Mouse (Mus musculus) hindbrain, embryonic 12.5 days (tissue): ENCODE results near the gene Gm10295. TPM values are rescaled to one million over a fixed set of nuclear protein-coding genes. Genes with fewer than 3 reads are reported as not detected.

ENCODE experiments used
- ATAC-seq: fragments of 200-750 bp; cut with Nextera tagmentation; 2 replicates; pipeline ENCODE4 v1.8.0; 2017; ENCODE audit warnings: moderate TSS enrichment; ENCODE audit not compliant: low FRiP score
- H3K27ac ChIP-seq: fragments of 300-500 bp; sonication (generic); 2 replicates; pipeline ENCODE4 v1.5.1; 2016; ENCODE audit warnings: mild to moderate bottlenecking
- H3K27me3 ChIP-seq: fragments of 300-500 bp; sonication (generic); 2 replicates; pipeline ENCODE4 v1.6.1; 2016; ENCODE audit warnings: mild to moderate bottlenecking
- H3K36me3 ChIP-seq: fragments of 300-500 bp; sonication (generic); 2 replicates; pipeline ENCODE4 v1.6.1; 2016; ENCODE audit warnings: mild to moderate bottlenecking
- H3K4me1 ChIP-seq: fragments of 300-500 bp; sonication (generic); 2 replicates; pipeline ENCODE4 v1.6.1; 2016
- H3K4me2 ChIP-seq: fragments of 300-500 bp; sonication (generic); replicated peaks from 2 replicates; pipeline ENCODE4 v1.6.1; 2016; ENCODE audit warnings: mild to moderate bottlenecking
- H3K4me3 ChIP-seq: fragments of 300-500 bp; sonication (generic); 2 replicates; pipeline ENCODE4 v1.5.1; 2016; ENCODE audit warnings: mild to moderate bottlenecking
- H3K9ac ChIP-seq: fragments of 300-500 bp; sonication (generic); 2 replicates; pipeline ENCODE4 v1.6.1; 2016; ENCODE audit warnings: mild to moderate bottlenecking, moderate library complexity
- H3K9me3 ChIP-seq: fragments of 300-500 bp; sonication (generic); replicated peaks from 2 replicates; pipeline ENCODE4 v1.6.1; 2016; ENCODE audit warnings: mild to moderate bottlenecking
- WGBS: fragments of 180-500 bp; shearing (Covaris S2); methylation state at CpG from one replicate; pipeline ENCODE4 v1.1.7; 2016; 5-methylcytosine and 5-hydroxymethylcytosine counted together
- polyA plus RNA-seq: library from polyadenylated mRNA; unstranded; fragments of >200 nt; fragmentation: Nextera tagmentation; extraction: Ambion mirVana; gene quantifications from 2 replicates; pipeline ENCODE4 v1.2.1, GENCODE M21; 2016

The Gm10295 gene
- polyA plus RNA-seq, 1 experiment from 2014 or later, result not detected

DNA sequence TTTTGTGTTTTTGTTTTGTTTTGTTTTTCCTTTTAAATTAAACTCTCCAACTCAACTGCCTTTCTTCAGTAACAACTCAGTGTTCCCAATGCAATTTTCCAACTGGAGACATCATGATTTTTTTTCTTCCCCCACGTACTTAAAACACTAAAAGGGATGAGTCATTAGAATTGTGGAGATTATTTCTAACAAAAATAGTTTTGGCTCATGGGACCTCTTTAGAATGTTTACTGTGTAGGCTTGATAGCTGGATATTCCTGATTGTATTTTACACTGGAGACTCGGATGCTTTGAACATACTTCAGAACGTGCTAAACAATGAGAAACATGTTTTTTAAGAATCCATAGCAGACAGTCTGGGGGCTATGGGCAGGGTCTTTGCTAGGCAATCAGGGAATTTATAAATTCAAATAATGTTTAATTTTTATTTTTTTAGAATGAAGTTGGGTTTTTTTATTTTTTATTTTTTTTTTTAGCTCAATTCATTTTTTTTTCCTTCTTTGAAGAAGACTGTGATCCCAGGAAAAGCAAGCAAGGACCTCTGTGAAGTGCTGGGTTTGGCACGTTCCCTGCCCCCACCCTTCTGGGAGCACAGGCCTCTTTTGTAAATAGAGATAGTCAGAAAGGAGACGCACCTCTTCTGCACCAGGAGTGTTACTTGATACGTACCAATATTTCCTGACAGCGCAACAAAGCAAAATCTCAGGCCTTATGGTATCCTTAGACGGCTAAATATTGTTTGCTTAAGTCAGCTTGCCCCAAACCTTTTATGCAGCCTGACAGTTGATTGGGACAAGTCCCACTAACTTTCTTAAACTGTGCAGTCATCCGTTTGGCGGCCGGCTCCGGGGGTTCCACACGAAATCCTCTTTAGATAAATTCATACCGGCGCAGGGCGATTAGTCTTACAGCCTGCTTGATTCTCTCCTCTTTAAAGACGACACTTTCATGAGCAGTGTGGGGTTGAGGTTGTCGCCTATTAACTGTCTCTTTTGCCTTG is 28.8 kb upstream of the Gm10295 start:
- Histone ChIP-seq H3K4me3 (no peak overlapping the region), H3K9me3 (no peaks in the 10 kb centered on the region), H3K4me2 (peak overlapping the region; percentile 29; the same call in 1 of the 2 replicates), H3K9ac (0 out of 2 replicates have a peak overlapping the region, but pooled peaks have one; percentile 19), H3K36me3 (no peaks in the 10 kb centered on the region), H3K27me3 (no peaks in the 10 kb centered on the region), H3K27ac (peak overlapping the region; percentile 58), H3K4me1 (peaks cover 32% of the 10 kb centered on the region)
- 10% methylated on average over 18 of the region's 18 CpGs for WGBS
- no peak for ATAC-seq

GRCm38 (mm10) chr7:71378812-71379760 is 27.8 kb upstream of the Gm10295 start:
- peak; percentile 27; the same call in 1 of the 2 replicates for ATAC-seq
- H3K9ac ChIP-seq, result no peak overlapping the region
- peaks cover 30% of the 10 kb centered on the region for H3K4me1 ChIP-seq
- no peaks in the 10 kb centered on the region for H3K36me3 ChIP-seq
- no peak overlapping the region for H3K27ac ChIP-seq
- no peak overlapping the region for H3K4me2 ChIP-seq
- H3K4me3 ChIP-seq, result no peak overlapping the region
- no peaks in the 10 kb centered on the region for H3K27me3 ChIP-seq
- no peaks in the 10 kb centered on the region for H3K9me3 ChIP-seq
- 59% methylated on average over 18 of the region's 18 CpGs for WGBS

- WGBS, result 47% methylated on average over 6 of the region's 6 CpGs
- Histone ChIP-seq H3K36me3 (no peaks in the 10 kb centered on the region), H3K9ac (no peak overlapping the region), H3K27ac (no peak overlapping the region), H3K9me3 (no peaks in the 10 kb centered on the region), H3K27me3 (no peaks in the 10 kb centered on the region), H3K4me2 (no peak overlapping the region), H3K4me1 (peaks cover 30% of the 10 kb centered on the region), H3K4me3 (no peak overlapping the region)
- ATAC-seq, result no peak
Measured at GRCm38 (mm10) chr7:71377983-71378382, 26.7 kb upstream of the Gm10295 start.

GRCm38 (mm10) chr7:71374059-71374458 is 22.8 kb upstream of the Gm10295 start:
- 53% methylated on average over 5 of the region's 5 CpGs for WGBS
- Histone ChIP-seq H3K27me3 (no peaks in the 10 kb centered on the region), H3K4me3 (no peak overlapping the region), H3K4me2 (no peak overlapping the region), H3K4me1 (peaks cover 10% of the 10 kb centered on the region; the same call in 1 of the 2 replicates), H3K36me3 (no peaks in the 10 kb centered on the region), H3K27ac (no peak overlapping the region), H3K9ac (no peak overlapping the region), H3K9me3 (no peaks in the 10 kb centered on the region)
- no peak for ATAC-seq

DNA sequence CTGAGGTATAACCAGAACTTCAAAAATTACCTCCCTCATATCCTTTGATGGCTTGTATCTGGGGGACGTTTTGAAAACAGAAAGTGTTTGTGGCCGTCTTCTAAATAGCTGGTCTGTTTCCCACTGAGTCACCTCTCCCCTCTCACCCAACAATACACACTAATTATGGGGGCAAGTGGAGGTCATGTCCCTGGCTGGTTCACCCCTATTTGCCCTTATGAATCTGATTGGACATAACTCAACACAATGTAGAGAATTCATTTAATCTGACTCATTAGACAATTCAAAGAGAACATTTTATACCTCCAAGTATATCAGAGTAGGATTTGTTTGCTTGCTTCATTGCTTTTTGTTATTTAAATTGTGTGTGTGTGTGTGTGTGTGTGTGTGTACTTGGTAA is 20.6 kb upstream of the Gm10295 start:
- 31% methylated on average over 2 of the region's 2 CpGs for WGBS

DNA sequence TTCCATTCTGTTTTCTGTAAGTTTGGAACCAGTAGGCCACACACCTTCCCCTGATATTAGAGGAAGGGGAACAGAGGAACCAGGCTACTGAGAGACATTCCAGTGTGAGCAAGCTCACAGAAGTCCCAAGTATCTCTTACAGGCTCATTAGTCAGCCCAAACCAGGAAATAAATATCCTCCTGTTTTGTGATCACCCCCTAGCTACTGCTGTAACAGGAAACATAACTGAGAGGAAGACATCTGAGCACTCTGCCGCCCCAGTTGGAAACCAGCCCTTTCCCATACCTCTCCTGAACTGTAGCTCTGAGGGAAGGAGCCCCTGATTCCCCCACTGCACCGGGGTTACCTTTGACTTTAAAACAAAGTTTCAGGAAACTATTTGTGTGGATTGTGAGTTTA is 19.5 kb upstream of the Gm10295 start:
- Histone ChIP-seq H3K36me3 (no peaks in the 10 kb centered on the region), H3K4me1 (peaks cover 10% of the 10 kb centered on the region; the same call in 1 of the 2 replicates), H3K9ac (no peak overlapping the region), H3K4me3 (no peak overlapping the region), H3K4me2 (no peak overlapping the region), H3K27me3 (no peaks in the 10 kb centered on the region), H3K9me3 (no peaks in the 10 kb centered on the region), H3K27ac (no peak overlapping the region)
- 62% methylated on average over 2 of the region's 2 CpGs for WGBS
- ATAC-seq, result no peak

More for the DNA sequence above, 20.6 kb upstream of the Gm10295 start:
- ATAC-seq, result no peak
- H3K4me3 ChIP-seq, result no peak overlapping the region
- no peak overlapping the region for H3K27ac ChIP-seq
- H3K9me3 ChIP-seq, result no peaks in the 10 kb centered on the region
- peaks cover 10% of the 10 kb centered on the region; the same call in 1 of the 2 replicates for H3K4me1 ChIP-seq
- no peak overlapping the region for H3K4me2 ChIP-seq
- no peaks in the 10 kb centered on the region for H3K27me3 ChIP-seq
- H3K36me3 ChIP-seq, result no peaks in the 10 kb centered on the region
- no peak overlapping the region for H3K9ac ChIP-seq

DNA sequence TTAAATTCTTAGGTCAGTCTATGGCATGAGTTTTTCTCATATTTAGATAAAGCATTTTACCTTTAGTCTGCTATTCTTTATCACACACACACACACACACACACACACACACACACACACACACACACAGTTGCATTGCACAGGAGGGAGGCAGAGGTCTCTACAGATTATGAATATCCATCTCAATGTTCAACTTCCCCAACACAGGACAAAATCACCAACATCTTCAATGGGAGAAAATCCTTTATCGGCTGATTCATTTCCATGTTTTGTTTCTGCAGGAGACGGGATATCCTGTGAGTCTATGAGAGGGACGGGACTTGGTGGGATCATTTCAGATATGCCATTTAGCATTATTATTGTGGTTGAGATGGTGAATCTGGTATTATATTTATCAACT is 18.8 kb upstream of the Gm10295 start:
- H3K9me3 ChIP-seq, result no peaks in the 10 kb centered on the region
- 83% methylated on average over 3 of the region's 3 CpGs for WGBS
- no peak overlapping the region for H3K4me3 ChIP-seq
- H3K36me3 ChIP-seq, result no peaks in the 10 kb centered on the region
- H3K27ac ChIP-seq, result no peak overlapping the region
- H3K4me2 ChIP-seq, result no peak overlapping the region
- no peak for ATAC-seq
- H3K4me1 ChIP-seq, result peaks cover 10% of the 10 kb centered on the region; the same call in 1 of the 2 replicates
- H3K9ac ChIP-seq, result no peak overlapping the region
- no peaks in the 10 kb centered on the region for H3K27me3 ChIP-seq

DNA sequence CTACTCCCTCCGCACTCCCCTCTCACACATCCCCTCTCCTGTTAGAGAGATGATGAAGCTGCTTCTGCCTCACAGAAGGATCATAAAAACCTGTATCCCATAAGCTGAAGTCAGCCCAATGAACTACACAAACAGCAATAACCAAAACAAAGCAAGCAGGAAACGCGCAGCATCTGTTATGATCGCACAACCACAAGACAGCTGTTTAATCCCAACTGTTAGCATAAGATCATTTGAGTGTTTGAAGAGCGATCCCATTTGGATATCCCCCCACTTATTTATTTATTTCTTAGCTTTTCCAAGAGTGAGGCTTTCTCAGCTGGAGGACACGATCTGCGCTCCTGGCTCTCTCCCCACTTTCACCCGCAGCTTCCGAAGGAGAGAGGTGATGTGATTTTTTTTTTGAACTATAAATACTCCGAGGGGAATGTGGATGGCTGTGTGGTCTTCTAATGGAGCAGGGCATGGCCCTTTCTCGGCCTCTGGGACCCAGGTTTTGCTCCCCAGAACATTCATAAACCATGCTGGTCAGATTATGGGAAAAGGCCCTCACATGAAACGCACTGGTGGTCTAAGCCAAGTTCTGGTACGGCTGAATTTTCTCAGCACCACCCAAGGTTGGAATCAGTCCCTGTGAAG is 17.4 kb upstream of the Gm10295 start:
- Histone ChIP-seq H3K27me3 (no peaks in the 10 kb centered on the region), H3K27ac (no peak overlapping the region)
- ATAC-seq, result no peak

GRCm38 (mm10) chr7:71355596-71355995 is 4.3 kb upstream of the Gm10295 start:
- no peaks in the 10 kb centered on the region for H3K9me3 ChIP-seq
- no peak for ATAC-seq
- H3K27me3 ChIP-seq, result no peaks in the 10 kb centered on the region
- 85% methylated on average over 5 of the region's 5 CpGs for WGBS
- H3K4me2 ChIP-seq, result no peak overlapping the region
- H3K36me3 ChIP-seq, result no peaks in the 10 kb centered on the region
- no peak overlapping the region for H3K4me3 ChIP-seq
- no peak overlapping the region for H3K9ac ChIP-seq
- peaks cover 6% of the 10 kb centered on the region for H3K4me1 ChIP-seq
- no peak overlapping the region for H3K27ac ChIP-seq

More for the DNA sequence above, 17.4 kb upstream of the Gm10295 start:
- WGBS, result 89% methylated on average over 13 of the region's 13 CpGs
- Histone ChIP-seq H3K4me1 (no peaks in the 10 kb centered on the region; the same call in 1 of the 2 replicates), H3K9me3 (no peaks in the 10 kb centered on the region), H3K9ac (no peak overlapping the region), H3K4me2 (no peak overlapping the region), H3K4me3 (no peak overlapping the region), H3K36me3 (no peaks in the 10 kb centered on the region)

DNA sequence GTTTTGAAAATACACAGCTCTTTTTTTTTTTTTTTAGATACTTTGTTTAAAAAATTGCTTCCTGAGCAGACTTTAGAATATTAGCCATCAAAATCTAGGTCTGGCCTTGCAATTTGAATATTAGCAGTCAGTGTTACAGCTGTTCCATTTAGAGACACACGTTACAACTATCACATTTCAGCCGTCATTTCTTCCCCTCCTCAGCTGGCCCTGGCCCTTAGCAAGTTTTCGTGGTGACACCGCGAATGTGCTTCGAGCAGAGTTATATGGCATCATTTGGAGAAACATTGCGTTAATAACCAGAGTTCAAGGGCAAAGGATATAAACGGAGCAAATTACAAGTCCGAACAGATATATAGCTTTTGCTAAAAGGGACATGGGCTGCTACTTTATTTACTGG is 2.4 kb downstream of the Gm10295 start:
- Histone ChIP-seq H3K4me3 (no peak overlapping the region), H3K4me1 (peaks cover 11% of the 10 kb centered on the region), H3K36me3 (no peaks in the 10 kb centered on the region), H3K9me3 (no peaks in the 10 kb centered on the region), H3K4me2 (no peak overlapping the region), H3K27me3 (no peaks in the 10 kb centered on the region), H3K27ac (no peak overlapping the region), H3K9ac (no peak overlapping the region)
- 81% methylated on average over 9 of the region's 9 CpGs for WGBS
- ATAC-seq, result no peak

DNA sequence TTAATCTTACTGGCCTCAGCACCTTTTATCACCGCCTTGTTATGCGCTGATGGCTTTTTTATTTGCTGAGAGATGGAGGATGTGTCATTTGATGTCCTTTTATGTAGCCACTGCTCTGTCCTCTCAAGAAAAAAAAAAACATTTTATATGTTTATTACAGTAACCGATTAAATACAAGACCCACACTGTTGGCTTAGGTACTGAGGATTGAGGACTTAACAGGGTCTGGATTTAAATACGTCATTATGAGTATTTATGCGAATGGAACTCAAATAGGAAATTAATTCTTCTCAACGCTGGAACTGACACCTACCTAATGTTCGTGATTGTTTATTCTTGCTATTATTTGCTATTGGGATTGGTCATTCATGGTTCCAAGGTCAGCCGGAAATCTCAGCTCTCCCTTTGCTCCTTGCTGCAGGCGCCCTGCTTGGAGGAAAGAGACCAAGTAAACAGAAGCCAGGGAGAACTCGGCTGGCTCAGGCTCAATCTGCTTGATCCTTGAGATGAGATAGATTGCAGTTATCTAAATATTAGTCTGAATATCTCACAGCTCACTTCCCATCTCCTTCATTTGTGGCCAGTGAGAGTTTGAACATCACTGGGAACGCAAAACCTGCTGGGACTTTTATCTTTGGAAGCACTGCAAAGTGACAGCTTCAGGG is 26.2 kb downstream of the Gm10295 start:
- Histone ChIP-seq H3K36me3 (no peaks in the 10 kb centered on the region), H3K9me3 (no peaks in the 10 kb centered on the region), H3K4me1 (no peaks in the 10 kb centered on the region), H3K4me3 (no peak overlapping the region), H3K27me3 (no peaks in the 10 kb centered on the region), H3K9ac (no peak overlapping the region), H3K27ac (no peak overlapping the region), H3K4me2 (no peak overlapping the region)
- 82% methylated on average over 11 of the region's 11 CpGs for WGBS
- no peak for ATAC-seq
